Mouse (Mus musculus) liver, embryonic 14.5 days (tissue): ENCODE measurements at regions not wholly inside any gene's neighbourhood (a gene's known extent, or its start where the extent isn't known, plus 50 kb on each side); places are given as distances from the start of the nearest gene placed in this dataset.

Source experiments
- CTCF ChIP-seq: IDR thresholded peaks from 2 replicates; pipeline ENCODE4 v1.5.1; 2016; ENCODE audit warnings: antibody characterized with exemption, low read depth, control low read depth
- EP300 ChIP-seq: IDR thresholded peaks from 2 replicates; pipeline ENCODE4 v1.6.1; 2016; ENCODE audit warnings: antibody characterized with exemption, low read depth

DNA sequence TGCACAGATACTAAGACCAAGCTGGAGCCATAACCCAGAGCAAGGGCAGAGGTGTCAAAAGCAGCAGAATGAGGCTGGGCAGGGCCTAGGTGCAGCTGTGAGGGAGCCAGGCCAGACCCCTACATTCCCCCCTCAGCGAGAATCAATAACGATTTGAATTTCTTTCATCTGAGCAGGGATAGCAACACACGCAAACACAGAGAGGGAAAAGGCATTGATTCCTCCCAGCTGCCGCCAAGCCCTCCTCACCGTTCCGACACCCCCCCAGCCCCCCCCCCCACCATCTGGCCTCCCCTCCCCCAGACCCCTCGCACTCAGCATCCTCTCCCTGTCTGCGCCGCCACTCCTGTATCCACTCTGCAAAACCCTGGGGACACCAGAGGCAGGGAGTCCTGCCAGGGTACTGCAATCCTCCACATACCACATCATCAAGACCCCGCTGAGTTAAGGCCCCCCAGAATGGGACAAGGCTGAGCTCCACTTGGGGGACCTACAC, 166.9 kb downstream of the 3100002H09Rik start:
- TF ChIP-seq CTCF (no peak), EP300 (no peak)
